Mouse (Mus musculus) embryo, embryonic 9.5 days (tissue): Measurements from ENCODE around the gene Mrpl53.

ENCODE experiments used
- DNase-seq: peaks from one replicate; pipeline ENCODE4 v3.0.0-alpha.2; 2017; ENCODE audit errors: extremely low spot score

Gene Mrpl53

GRCm38 (mm10) chr6:83121863-83122710, 13.2 kb downstream of the Mrpl53 start:
- DNase-seq = no peak

DNA sequence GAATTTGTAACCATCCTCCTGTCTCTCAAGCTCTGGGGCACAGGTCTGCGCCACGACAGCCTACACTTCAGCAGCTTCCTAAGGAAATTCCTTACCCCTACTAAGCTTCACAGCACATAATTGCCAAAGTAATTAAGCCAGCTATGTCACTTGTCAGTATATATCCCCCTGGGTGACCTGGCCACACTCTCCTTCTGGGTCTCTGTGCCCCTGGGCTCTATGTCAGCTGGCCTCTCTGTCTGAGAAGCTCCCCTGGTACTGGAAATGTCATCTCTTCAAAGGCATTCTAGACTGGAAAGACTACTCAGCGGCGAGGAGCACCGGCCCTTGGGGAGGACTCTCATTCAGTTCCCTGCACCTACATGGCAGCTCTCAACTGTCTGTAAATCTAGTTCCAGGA, 14.1 kb downstream of the Mrpl53 start:
- DNase-seq = no peak

- peak; percentile 95 for DNase-seq
Observed at GRCm38 (mm10) chr6:83124851-83125312, 16.0 kb downstream of the Mrpl53 start.

DNA sequence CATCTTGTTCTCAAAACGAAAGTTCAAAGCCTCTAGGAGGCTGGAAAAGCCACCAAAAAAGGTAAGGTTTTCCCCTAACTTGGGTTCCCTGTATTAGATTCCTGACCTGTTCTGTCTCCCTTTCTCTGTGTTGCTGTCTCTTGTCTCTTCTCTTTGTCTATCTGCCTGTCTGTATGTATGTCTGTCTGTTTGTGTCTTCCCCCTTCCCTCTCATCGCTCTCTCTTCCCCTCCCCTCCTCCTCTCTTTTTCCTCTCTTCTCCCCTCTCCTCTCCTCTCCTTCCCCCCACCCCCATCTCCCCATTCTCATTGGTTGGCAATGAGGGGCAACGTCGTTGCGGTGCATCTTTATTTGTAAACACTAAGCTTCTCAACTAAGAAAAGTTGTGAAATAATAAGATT, 16.5 kb downstream of the Mrpl53 start, which contains the start of gene Ino80b:
Gene Ino80b, minus strand, starts transcription at position 101 of the 400 bp plus-strand sequence.
- DNase-seq = no peak

- no peak for DNase-seq
Observed at GRCm38 (mm10) chr6:83127419-83127818, 18.6 kb downstream of the Mrpl53 start.

- no peak for DNase-seq
Observed at GRCm38 (mm10) chr6:83131469-83132034, 22.7 kb downstream of the Mrpl53 start.

- DNase-seq = no peak
Observed at GRCm38 (mm10) chr6:83132176-83132919, 23.5 kb downstream of the Mrpl53 start.

DNA sequence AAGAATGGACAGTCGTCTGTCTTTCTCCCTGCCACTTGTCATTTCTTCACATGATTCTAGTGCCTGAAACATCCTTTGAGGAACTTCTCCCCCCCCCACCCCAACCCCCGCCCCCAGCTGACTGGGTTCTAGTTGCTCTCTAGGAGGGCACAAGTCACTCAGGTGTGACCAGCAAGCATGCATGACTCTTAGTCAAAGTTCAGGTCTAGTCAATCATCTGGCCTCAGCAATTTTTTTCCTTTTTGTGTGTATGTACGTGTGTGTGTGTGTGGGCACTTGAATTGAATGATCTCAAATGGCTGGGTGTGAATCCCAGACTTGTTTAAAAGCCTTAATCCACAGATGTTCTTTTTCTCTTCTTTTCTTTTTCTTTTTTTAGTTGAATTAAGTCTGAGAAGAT, 25.4 kb downstream of the Mrpl53 start:
- no peak for DNase-seq

DNA sequence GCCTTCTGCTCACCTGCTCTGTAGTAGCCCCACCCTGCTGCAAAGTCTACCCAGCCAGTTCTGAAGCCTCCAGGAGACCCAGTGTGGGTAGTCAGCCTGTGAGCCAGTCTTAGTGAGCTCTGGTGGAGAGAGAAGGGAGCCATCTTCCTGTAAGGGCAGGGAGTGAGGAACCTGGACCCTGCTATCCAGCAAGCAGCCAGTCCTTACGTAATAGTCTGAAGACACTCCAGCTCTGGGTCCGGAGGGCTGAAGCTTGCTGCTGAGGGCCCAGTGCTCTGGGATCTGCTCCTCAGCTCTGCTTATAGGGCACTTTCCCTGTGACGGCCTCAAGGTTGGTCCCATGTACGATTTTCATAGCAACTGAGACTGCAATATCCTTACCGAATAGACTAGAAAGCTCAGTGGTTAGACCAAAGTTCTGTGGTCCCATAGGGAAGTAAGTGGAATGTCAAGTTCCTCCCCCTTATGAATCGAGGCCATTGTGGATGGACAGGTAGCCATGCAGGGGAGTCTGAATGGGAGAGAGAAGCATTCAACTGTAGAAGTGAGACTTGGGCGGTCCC, 26.2 kb downstream of the Mrpl53 start, which contains the start of gene Rtkn:
Gene Rtkn, plus strand, starts transcription at position 513 of the 563 bp plus-strand sequence.
- DNase-seq = no peak

GRCm38 (mm10) chr6:83135571-83136161, 26.8 kb downstream of the Mrpl53 start:
- DNase-seq = no peak

DNA sequence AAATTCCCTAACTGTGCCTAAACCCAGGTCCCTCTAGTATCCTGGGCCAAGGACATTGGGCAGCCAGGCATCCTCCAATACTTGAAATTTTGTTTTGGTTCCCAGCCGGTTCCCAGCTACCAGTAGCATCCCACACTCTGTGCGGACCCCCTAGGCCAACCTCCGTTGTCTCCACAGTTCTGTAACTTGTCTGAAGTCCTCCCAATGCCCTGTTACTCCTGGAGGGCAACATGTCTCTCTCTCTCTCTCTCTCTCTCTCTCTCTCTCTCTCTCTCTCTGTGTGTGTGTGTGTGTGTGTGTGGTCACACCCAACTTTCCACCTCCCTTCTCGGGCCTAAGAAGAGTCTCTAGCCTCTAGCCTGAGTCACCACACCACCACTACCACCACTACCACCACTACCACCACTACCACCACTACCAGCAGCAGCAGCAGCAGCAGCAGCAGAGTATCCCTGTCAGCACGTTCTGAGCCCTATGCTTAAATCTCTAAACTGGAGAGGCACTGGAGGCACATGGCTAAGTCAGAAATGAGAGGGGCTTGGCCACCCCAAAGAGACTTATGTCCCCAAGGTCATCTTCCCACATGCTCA, 27.5 kb downstream of the Mrpl53 start:
- DNase-seq = no peak

DNA sequence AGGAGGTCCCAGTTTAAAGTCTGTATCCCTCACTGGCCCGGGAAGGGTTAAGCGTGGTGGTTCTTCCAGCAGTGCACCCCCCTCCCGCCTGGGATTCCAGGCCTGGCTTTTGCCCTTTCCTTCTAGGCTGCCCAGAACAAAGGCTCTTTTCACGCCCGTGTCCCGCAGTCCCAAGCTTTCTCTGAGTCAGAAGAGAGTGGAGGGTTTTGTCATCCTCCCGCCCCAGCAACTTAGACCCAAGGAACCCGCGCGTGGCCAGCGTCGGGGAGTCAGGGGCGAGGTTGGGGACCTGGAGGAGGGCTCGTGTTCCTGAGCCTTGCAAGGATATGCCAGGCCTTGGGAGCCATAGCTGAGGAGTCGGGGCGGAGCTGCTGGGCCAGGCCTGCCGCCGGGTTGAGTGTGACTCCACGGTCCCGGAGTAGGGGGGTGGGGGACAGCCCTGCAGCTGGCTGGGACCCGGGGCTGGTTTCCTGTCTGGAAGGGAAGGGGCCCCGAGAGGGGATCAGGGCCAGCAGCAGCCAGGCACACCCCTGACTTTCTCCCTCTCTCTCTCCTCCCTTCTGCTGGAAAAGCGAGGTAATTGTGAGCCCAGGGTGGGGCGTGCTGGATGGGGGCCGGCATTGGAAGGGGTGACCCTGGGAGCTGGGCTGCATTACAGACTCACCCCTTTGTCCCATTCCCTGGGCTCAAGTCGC, 28.2 kb downstream of the Mrpl53 start:
- peak; percentile 89 for DNase-seq

DNA sequence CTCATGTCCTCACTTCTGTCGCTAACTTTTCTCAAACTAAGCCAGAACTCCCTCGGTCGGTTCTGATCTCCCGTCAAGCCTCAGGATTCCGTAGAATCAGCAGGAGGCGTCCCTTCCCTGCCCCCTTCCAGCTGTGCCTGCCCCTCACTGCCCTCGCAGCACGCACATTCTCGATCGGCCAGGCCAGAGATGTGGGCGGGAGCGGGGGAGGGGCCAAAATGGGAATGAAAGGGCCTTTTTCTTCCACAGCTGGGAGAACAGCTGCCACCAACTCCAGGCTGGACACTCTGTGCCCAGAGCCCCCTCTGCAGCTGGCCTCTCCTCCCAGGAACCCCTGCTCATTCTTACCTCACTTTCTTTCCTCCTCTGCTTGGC, 28.7 kb downstream of the Mrpl53 start:
- peak; percentile 96 for DNase-seq

DNA sequence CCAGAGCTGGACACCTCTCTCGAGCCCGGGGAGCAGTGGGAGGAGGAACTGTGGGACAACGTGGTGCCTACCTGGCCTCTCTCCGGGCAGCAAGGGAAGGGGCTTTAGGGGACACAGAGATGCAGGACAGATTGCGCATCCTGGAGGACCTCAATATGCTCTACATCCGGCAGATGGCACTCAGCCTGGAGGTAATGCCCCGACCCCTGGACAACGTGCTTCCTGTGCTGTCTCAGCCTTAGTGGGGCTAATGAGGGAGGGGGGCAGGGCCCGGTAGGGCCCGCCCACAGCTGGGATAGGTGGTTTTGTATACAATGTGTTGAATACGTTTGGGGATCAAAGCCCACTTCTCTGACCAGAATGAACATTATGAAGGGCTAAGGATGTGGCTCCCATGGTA, 29.2 kb downstream of the Mrpl53 start:
- peak; percentile 78 for DNase-seq

- no peak for DNase-seq
Observed at GRCm38 (mm10) chr6:83140044-83140443, 31.2 kb downstream of the Mrpl53 start.

DNA sequence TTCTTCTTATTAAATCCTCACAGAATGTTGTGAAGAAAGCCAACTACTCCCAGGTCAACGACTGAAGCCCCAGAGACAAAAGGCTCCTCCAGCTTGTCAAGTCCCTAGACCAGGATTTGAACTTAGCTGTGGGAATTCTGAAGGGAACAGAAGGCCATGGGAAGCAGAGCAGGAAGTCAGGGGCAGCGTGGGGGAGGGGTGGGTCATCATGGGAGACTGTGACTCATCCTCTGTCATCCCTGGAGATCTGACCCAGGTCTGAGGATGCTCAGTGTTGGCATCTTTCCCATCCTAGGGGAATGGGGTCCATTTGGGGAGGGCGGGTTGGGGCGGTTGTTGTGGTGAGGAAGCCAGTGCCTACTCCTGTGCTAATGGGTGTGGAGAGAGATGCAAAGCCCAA, 32.8 kb downstream of the Mrpl53 start:
- no peak for DNase-seq

- peak; percentile 41 for DNase-seq
Observed at GRCm38 (mm10) chr6:83142211-83142731, 33.4 kb downstream of the Mrpl53 start.

GRCm38 (mm10) chr6:83142886-83143285, 34.0 kb downstream of the Mrpl53 start:
- no peak for DNase-seq

- no peak for DNase-seq
Observed at GRCm38 (mm10) chr6:83145209-83145608, 36.4 kb downstream of the Mrpl53 start.

DNA sequence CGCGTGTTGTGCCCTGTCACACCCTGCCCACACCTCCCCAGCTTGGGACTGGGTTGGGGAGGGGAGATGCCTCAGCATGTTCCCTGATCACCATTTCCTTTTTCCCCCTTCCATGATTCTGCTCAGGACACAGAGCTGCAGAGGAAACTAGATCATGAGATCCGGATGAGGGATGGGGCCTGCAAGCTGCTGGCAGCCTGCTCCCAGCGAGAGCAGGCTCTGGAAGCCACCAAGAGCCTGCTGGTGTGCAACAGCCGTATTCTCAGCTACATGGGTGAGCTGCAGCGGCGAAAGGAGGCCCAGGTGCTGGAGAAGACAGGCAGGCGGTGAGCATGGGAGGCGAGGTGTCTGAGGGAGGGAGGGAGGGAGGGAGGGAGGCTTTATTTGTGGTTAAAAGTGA, 37.0 kb downstream of the Mrpl53 start:
- no peak for DNase-seq
